Mouse (Mus musculus) kidney, postnatal 0 days (tissue): ENCODE measurements around the gene Tex2. TPM values are rescaled to one million over a fixed set of nuclear protein-coding genes. Genes with fewer than 3 reads are reported as not detected.

Source experiments
- ATAC-seq: fragments of 200-750 bp; cut with Nextera tagmentation; replicated peaks from 2 replicates; pipeline ENCODE4 v1.8.0; 2017; ENCODE audit warnings: low read depth, moderate number of reproducible peaks, moderate TSS enrichment, moderate library complexity; ENCODE audit not compliant: low FRiP score
- DNase-seq: peaks from one replicate; pipeline ENCODE4 v3.0.0-alpha.2; 2016; ENCODE audit warnings: low spot score
- H3K27ac ChIP-seq: fragments of 300-500 bp; sonication (generic); 2 replicates; pipeline ENCODE4 v1.5.1; 2014; ENCODE audit warnings: mild to moderate bottlenecking
- H3K27me3 ChIP-seq: fragments of 300-500 bp; sonication (generic); 2 replicates; pipeline ENCODE4 v1.6.1; 2014; ENCODE audit warnings: low read length, mixed read lengths; ENCODE audit not compliant: insufficient read depth
- H3K36me3 ChIP-seq: fragments of 300-500 bp; sonication (generic); 2 replicates; pipeline ENCODE4 v1.6.1; 2014; ENCODE audit warnings: low read length, mixed read lengths; ENCODE audit not compliant: insufficient read depth
- H3K4me1 ChIP-seq: fragments of 300-500 bp; sonication (generic); replicated peaks from 2 replicates; pipeline ENCODE4 v1.6.1; 2014; ENCODE audit warnings: antibody characterized with exemption, low read length, mixed read lengths; ENCODE audit not compliant: insufficient read depth
- H3K4me2 ChIP-seq: fragments of 300-500 bp; sonication (generic); 2 replicates; pipeline ENCODE4 v1.6.1; 2014; ENCODE audit warnings: mild to moderate bottlenecking, low read length, moderate library complexity, mixed read lengths
- H3K4me3 ChIP-seq: fragments of 300-500 bp; sonication (generic); replicated peaks from 2 replicates; pipeline ENCODE4 v1.5.1; 2014; ENCODE audit warnings: low read depth, low read length
- H3K9ac ChIP-seq: fragments of 300-500 bp; sonication (generic); 2 replicates; pipeline ENCODE4 v1.6.1; 2014; ENCODE audit warnings: low read depth, low read length
- H3K9me3 ChIP-seq: fragments of 300-500 bp; sonication (generic); replicated peaks from 2 replicates; pipeline ENCODE4 v1.6.1; 2016; ENCODE audit warnings: low read length, inconsistent platforms, mixed read lengths
- CTCF ChIP-seq: IDR thresholded peaks from 2 replicates; pipeline ENCODE4 v1.5.1; 2016; ENCODE audit warnings: antibody characterized with exemption, low read depth, mild to moderate bottlenecking, moderate library complexity
- WGBS: fragments of 180-500 bp; shearing (Covaris S2); extraction: QIAGEN DNeasy Blood & Tissue Kit; methylation state at CpG from one replicate; pipeline ENCODE4 v1.1.7; 2014; 5-methylcytosine and 5-hydroxymethylcytosine counted together
- polyA plus RNA-seq: library from polyadenylated mRNA; unstranded; fragments of >200 nt; fragmentation: Nextera tagmentation; extraction: Ambion mirVana; gene quantifications from 2 replicates; pipeline ENCODE4 v1.2.1, GENCODE M21; 2015

Gene Tex2
- polyA plus RNA-seq, 1 experiment from 2014 or later, result 8.4 TPM

DNA sequence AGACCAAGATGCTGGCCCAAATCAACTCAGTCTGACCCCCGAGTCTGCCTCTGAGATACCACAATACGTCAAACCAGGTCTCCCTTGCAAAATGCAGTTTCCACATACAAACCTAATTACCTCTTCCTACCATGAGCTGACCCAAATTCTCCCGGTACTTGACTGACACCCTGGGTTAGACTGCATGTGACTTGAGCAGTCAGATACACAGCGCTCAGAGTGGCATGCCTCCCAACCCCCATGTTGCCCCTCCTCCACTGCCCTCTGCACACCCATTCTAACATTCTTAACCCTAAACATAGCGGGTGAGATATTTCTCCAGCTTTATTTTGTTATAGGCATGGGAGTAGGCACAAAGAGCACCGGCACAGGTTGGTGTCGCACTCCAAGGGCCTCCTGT is 55.8 kb downstream of the Tex2 start:
- Histone ChIP-seq H3K4me3 (no peak overlapping the region), H3K27ac (peak overlapping the region; percentile 47; the same call in 1 of the 2 replicates), H3K9ac (no peak overlapping the region), H3K4me1 (peaks cover 6% of the 10 kb centered on the region; the same call in 1 of the 2 replicates), H3K4me2 (no peak overlapping the region), H3K36me3 (no peaks in the 10 kb centered on the region), H3K9me3 (no peaks in the 10 kb centered on the region), H3K27me3 (no peaks in the 10 kb centered on the region)
- TF ChIP-seq CTCF, result no peak
- ATAC-seq (no peak), DNase-seq (no peak)
- 77% methylated on average over 7 of the region's 7 CpGs for WGBS

- ATAC-seq, result no peak
- Histone ChIP-seq H3K36me3 (no peaks in the 10 kb centered on the region), H3K4me1 (peaks cover 6% of the 10 kb centered on the region; the same call in 1 of the 2 replicates), H3K27ac (peak overlapping the region; percentile 47), H3K9ac (no peak overlapping the region), H3K4me3 (no peak overlapping the region), H3K27me3 (no peaks in the 10 kb centered on the region), H3K4me2 (no peak overlapping the region), H3K9me3 (no peaks in the 10 kb centered on the region)
- WGBS, result 63% methylated on average over 4 of the region's 4 CpGs
- TF ChIP-seq CTCF, result no peak
- no peak for DNase-seq
Measured at GRCm38 (mm10) chr11:106556689-106557088, 56.5 kb downstream of the Tex2 start.

DNA sequence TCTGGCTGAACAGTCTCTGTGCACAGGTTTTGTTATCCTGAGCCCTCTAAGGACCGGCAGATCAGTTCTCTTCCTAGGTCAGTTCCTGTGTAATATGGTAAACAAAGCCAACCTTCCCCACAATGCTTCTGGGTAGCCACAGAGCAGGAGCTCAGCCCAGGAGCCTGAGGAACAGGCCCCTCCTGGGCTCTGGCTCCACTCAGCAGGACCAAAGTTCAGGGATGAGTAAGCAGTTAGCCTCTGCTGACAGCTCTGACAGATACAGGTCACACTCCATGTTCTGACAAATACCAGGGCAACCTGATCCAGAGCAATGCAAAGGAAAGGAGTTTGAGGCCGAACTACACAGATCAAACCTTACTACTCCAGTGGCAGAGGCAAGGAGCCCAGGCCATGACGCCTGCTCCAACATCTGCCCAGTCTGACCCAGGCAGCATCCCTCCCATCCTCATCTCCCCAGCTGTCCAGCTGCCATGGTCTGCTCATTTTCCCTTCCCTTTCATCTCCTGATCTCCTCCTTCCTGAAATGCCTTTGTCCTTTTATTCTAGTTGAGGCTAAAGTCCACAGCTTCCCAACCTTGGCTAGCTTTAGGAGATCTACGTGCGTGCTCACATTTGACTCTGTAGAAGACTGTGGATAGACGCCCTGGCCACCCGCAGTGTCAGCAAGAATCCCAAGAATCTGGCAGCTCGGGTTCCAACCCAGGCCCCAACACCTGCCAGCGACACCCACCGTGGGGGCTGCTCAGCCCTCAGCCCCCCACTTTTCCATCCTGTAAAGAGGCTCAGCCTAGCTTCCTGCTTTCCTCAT is 57.2 kb downstream of the Tex2 start:
- no peaks in the 10 kb centered on the region for H3K27me3 ChIP-seq
- WGBS, result 45% methylated on average over 10 of the region's 10 CpGs
- ATAC-seq (peak; percentile 84), DNase-seq (peak; percentile 54)
- no peaks in the 10 kb centered on the region for H3K9me3 ChIP-seq
- H3K4me2 ChIP-seq, result no peak overlapping the region
- TF ChIP-seq CTCF, result no peak
- H3K36me3 ChIP-seq, result no peaks in the 10 kb centered on the region
- peaks cover 6% of the 10 kb centered on the region; the same call in 1 of the 2 replicates for H3K4me1 ChIP-seq
- peak overlapping the region; percentile 47 for H3K27ac ChIP-seq
- H3K9ac ChIP-seq, result no peak overlapping the region
- H3K4me3 ChIP-seq, result no peak overlapping the region

DNA sequence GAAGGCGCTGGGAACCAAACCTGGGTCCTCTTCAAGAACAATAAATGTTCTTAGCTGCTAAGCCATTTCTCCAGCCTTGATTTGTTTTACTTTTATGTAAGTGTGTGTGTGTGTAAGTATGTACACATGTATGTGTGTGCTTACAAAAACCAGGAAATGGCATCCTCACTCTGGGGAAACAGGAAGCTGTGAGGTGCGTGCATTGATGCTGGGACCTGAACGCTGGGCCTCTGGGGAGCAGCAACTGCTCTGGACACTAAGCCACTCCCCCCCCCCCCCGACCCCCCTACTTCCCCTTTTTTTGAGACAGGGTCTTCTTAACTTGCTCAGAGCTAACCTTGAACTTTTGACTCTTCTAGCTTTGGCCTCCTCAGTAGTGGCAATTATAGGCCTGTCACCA is 62.8 kb downstream of the Tex2 start:
- DNase-seq (no peak), ATAC-seq (no peak)
- no peaks in the 10 kb centered on the region for H3K27me3 ChIP-seq
- 81% methylated on average over 4 of the region's 4 CpGs for WGBS
- H3K4me3 ChIP-seq, result no peak overlapping the region
- no peak overlapping the region for H3K4me2 ChIP-seq
- no peak for TF ChIP-seq CTCF
- no peaks in the 10 kb centered on the region for H3K4me1 ChIP-seq
- H3K36me3 ChIP-seq, result peaks cover 14% of the 10 kb centered on the region
- H3K27ac ChIP-seq, result no peak overlapping the region
- H3K9ac ChIP-seq, result no peak overlapping the region
- no peaks in the 10 kb centered on the region for H3K9me3 ChIP-seq

GRCm38 (mm10) chr11:106546081-106546480 is 67.1 kb downstream of the Tex2 start:
- ATAC-seq (no peak), DNase-seq (no peak)
- no peaks in the 10 kb centered on the region for H3K4me1 ChIP-seq
- H3K9me3 ChIP-seq, result no peaks in the 10 kb centered on the region
- H3K4me3 ChIP-seq, result no peak overlapping the region
- H3K36me3 ChIP-seq, result peaks cover 34% of the 10 kb centered on the region
- WGBS, result 94% methylated on average over 4 of the region's 4 CpGs
- no peaks in the 10 kb centered on the region for H3K27me3 ChIP-seq
- no peak overlapping the region for H3K9ac ChIP-seq
- TF ChIP-seq CTCF, result no peak
- no peak overlapping the region for H3K4me2 ChIP-seq
- no peak overlapping the region for H3K27ac ChIP-seq

DNA sequence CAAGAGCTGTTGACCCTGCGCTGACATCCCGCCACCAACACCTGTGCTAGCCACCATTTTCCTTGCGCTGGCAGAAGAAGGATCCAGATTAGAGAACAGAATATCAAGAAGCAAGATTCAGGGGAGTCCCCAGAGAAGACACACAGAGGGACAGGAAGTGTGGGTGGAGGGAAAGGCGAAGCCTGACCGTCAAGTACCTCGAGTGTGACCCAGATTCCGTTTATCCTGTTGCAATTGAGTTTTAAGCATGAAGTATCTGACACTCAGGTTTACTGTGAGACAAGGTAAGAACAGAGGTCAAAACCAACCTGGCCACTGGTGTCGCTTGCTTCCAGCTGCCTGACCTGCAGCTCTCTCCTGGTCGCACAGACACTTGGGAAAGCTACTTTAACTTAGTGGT is 68.3 kb downstream of the Tex2 start:
- WGBS, result 88% methylated on average over 9 of the region's 9 CpGs
- DNase-seq (no peak), ATAC-seq (no peak)
- TF ChIP-seq CTCF, result no peak
- no peaks in the 10 kb centered on the region for H3K9me3 ChIP-seq
- H3K36me3 ChIP-seq, result peaks cover 34% of the 10 kb centered on the region
- H3K9ac ChIP-seq, result no peak overlapping the region
- H3K4me3 ChIP-seq, result no peak overlapping the region
- no peaks in the 10 kb centered on the region for H3K4me1 ChIP-seq
- no peak overlapping the region for H3K4me2 ChIP-seq
- no peak overlapping the region for H3K27ac ChIP-seq
- H3K27me3 ChIP-seq, result no peaks in the 10 kb centered on the region
